Mouse (Mus musculus) megakaryocyte, embryonic 14.5 days (primary cell): ENCODE measurements around the gene Cfap43.

ENCODE experiments used
- FLI1 ChIP-seq: IDR thresholded peaks from 2 replicates; pipeline ENCODE4 v1.6.1; 2012; ENCODE audit warnings: low read length, inconsistent platforms, mixed read lengths
- GATA1 ChIP-seq: IDR thresholded peaks from 3 replicates; pipeline ENCODE4 v1.6.1; 2012; ENCODE audit warnings: mixed read lengths, low read length, inconsistent platforms, borderline replicate concordance

- TF ChIP-seq GATA1 (no peak), FLI1 (no peak)
Observed at GRCm38 (mm10) chr19:47950946-47951345, 31.9 kb upstream of the Cfap43 start.
